Mouse (Mus musculus) neural tube, embryonic 14.5 days (tissue): ENCODE results near the gene Lasp1. TPM values are rescaled to one million over a fixed set of nuclear protein-coding genes. Genes with fewer than 3 reads are reported as not detected.
"Not testable (repeated sequence)": the region's sequence is repeated elsewhere in the genome, so short reads cannot be mapped to it uniquely, and the experiment has no call there.

Source experiments
- ATAC-seq: fragments of 200-750 bp; cut with Nextera tagmentation; 2 replicates; pipeline ENCODE4 v1.8.0; 2017; ENCODE audit warnings: low read depth, mild to moderate bottlenecking, moderate TSS enrichment, moderate library complexity
- H3K27ac ChIP-seq: fragments of 300-500 bp; sonication (generic); 2 replicates; pipeline ENCODE4 v1.5.1; 2014; ENCODE audit warnings: low read depth, mild to moderate bottlenecking, control low read depth, low read length, moderate library complexity, mixed read lengths
- H3K27me3 ChIP-seq: fragments of 300-500 bp; sonication (generic); 2 replicates; pipeline ENCODE4 v1.6.1; 2014; ENCODE audit warnings: low read length; ENCODE audit not compliant: control insufficient read depth, insufficient read depth
- H3K36me3 ChIP-seq: fragments of 300-500 bp; sonication (generic); 2 replicates; pipeline ENCODE4 v1.6.1; 2014; ENCODE audit warnings: low read length, mixed read lengths; ENCODE audit not compliant: control insufficient read depth, insufficient read depth
- H3K4me1 ChIP-seq: fragments of 300-500 bp; sonication (generic); 2 replicates; pipeline ENCODE4 v1.6.1; 2014; ENCODE audit warnings: low read length; ENCODE audit not compliant: control insufficient read depth, insufficient read depth
- H3K4me2 ChIP-seq: fragments of 300-500 bp; sonication (generic); 2 replicates; pipeline ENCODE4 v1.6.1; 2014; ENCODE audit warnings: mild to moderate bottlenecking, low read depth, low read length, control low read depth
- H3K4me3 ChIP-seq: fragments of 300-500 bp; sonication (generic); 2 replicates; pipeline ENCODE4 v1.5.1; 2014; ENCODE audit warnings: low read depth, low read length, control low read depth, mixed read lengths
- H3K9ac ChIP-seq: fragments of 300-500 bp; sonication (generic); replicated peaks from 2 replicates; pipeline ENCODE4 v1.6.1; 2014; ENCODE audit warnings: low read depth, mild to moderate bottlenecking, control low read depth, low read length, mixed read lengths
- H3K9me3 ChIP-seq: fragments of 300-500 bp; sonication (generic); 2 replicates; pipeline ENCODE4 v1.6.1; 2016; ENCODE audit warnings: low read length; ENCODE audit not compliant: control insufficient read depth
- WGBS: fragments of 180-500 bp; shearing (Covaris S2); extraction: QIAGEN DNeasy Blood & Tissue Kit; methylation state at CpG from one replicate; pipeline ENCODE4 v1.1.7; 2014; 5-methylcytosine and 5-hydroxymethylcytosine counted together
- polyA plus RNA-seq: library from polyadenylated mRNA; unstranded; fragments of >200 nt; fragmentation: Nextera tagmentation; extraction: Ambion mirVana; gene quantifications from 2 replicates; pipeline ENCODE4 v1.2.1, GENCODE M21; 2014

The Lasp1 gene
- polyA plus RNA-seq, 1 experiment from 2014 or later: 82.9 TPM

GRCm38 (mm10) chr11:97850367-97850766, 51.6 kb downstream of the Lasp1 start:
- H3K27me3 ChIP-seq: no peaks in the 10 kb centered on the region
- H3K4me1 ChIP-seq: no peaks in the 10 kb centered on the region
- H3K4me3 ChIP-seq: no peak overlapping the region
- no peak for ATAC-seq
- H3K9me3 ChIP-seq: no peaks in the 10 kb centered on the region
- no peaks in the 10 kb centered on the region for H3K36me3 ChIP-seq
- no peak overlapping the region for H3K9ac ChIP-seq
- H3K27ac ChIP-seq: no peak overlapping the region
- 73% methylated on average over 6 of the region's 6 CpGs for WGBS
- no peak overlapping the region for H3K4me2 ChIP-seq

- no peaks in the 10 kb centered on the region for H3K27me3 ChIP-seq
- H3K27ac ChIP-seq: no peak overlapping the region
- H3K9me3 ChIP-seq: no peaks in the 10 kb centered on the region
- no peaks in the 10 kb centered on the region for H3K36me3 ChIP-seq
- H3K4me1 ChIP-seq: no peaks in the 10 kb centered on the region
- no peak overlapping the region for H3K4me2 ChIP-seq
- no peak for ATAC-seq
- no peak overlapping the region for H3K9ac ChIP-seq
- no peak overlapping the region for H3K4me3 ChIP-seq
- WGBS: 91% methylated on average over 2 of the region's 2 CpGs
Observed at GRCm38 (mm10) chr11:97851601-97852000, 52.8 kb downstream of the Lasp1 start.

GRCm38 (mm10) chr11:97855473-97855872, 56.7 kb downstream of the Lasp1 start:
- H3K4me2 ChIP-seq: no peak overlapping the region
- no peaks in the 10 kb centered on the region for H3K36me3 ChIP-seq
- no peak overlapping the region for H3K4me3 ChIP-seq
- WGBS: 97% methylated on average over 2 of the region's 2 CpGs
- H3K4me1 ChIP-seq: no peaks in the 10 kb centered on the region
- no peak for ATAC-seq
- H3K9ac ChIP-seq: no peak overlapping the region
- H3K27ac ChIP-seq: no peak overlapping the region
- H3K9me3 ChIP-seq: no peaks in the 10 kb centered on the region
- H3K27me3 ChIP-seq: no peaks in the 10 kb centered on the region

- Histone ChIP-seq H3K9ac (no peak overlapping the region), H3K36me3 (no peaks in the 10 kb centered on the region), H3K27ac (no peak overlapping the region), H3K27me3 (no peaks in the 10 kb centered on the region), H3K4me3 (no peak overlapping the region), H3K4me1 (no peaks in the 10 kb centered on the region), H3K4me2 (no peak overlapping the region), H3K9me3 (no peaks in the 10 kb centered on the region)
- WGBS: 78% methylated on average over 2 of the region's 2 CpGs
- ATAC-seq: no peak
Observed at GRCm38 (mm10) chr11:97862148-97862547, 63.3 kb downstream of the Lasp1 start.

- Histone ChIP-seq H3K27ac (no peak overlapping the region), H3K9ac (no peak overlapping the region), H3K9me3 (no peaks in the 10 kb centered on the region), H3K36me3 (no peaks in the 10 kb centered on the region), H3K4me2 (no peak overlapping the region), H3K27me3 (no peaks in the 10 kb centered on the region), H3K4me3 (no peak overlapping the region), H3K4me1 (no peaks in the 10 kb centered on the region)
- WGBS: 84% methylated on average over 5 of the region's 5 CpGs
- ATAC-seq: no peak
Observed at GRCm38 (mm10) chr11:97865421-97865820, 66.6 kb downstream of the Lasp1 start.

GRCm38 (mm10) chr11:97866091-97866888, 67.5 kb downstream of the Lasp1 start:
- Histone ChIP-seq H3K4me1 (no peaks in the 10 kb centered on the region), H3K4me3 (no peak overlapping the region), H3K9me3 (no peaks in the 10 kb centered on the region), H3K36me3 (no peaks in the 10 kb centered on the region), H3K27ac (no peak overlapping the region), H3K4me2 (no peak overlapping the region), H3K27me3 (no peaks in the 10 kb centered on the region), H3K9ac (no peak overlapping the region)
- no peak for ATAC-seq
- WGBS: 90% methylated on average over 3 of the region's 3 CpGs

GRCm38 (mm10) chr11:97867591-97867990, 68.8 kb downstream of the Lasp1 start:
- 93% methylated on average over 3 of the region's 3 CpGs for WGBS

GRCm38 (mm10) chr11:97872378-97872777, 73.6 kb downstream of the Lasp1 start:
- H3K9me3 ChIP-seq, H3K9ac ChIP-seq, H3K27me3 ChIP-seq, H3K4me3 ChIP-seq, ATAC-seq, H3K27ac ChIP-seq, H3K4me2 ChIP-seq, H3K4me1 ChIP-seq, H3K36me3 ChIP-seq: not testable (repeated sequence)
- 98% methylated on average over 5 of the region's 5 CpGs for WGBS

More at GRCm38 (mm10) chr11:97867591-97867990, 68.8 kb downstream of the Lasp1 start:
- no peaks in the 10 kb centered on the region for H3K27me3 ChIP-seq
- H3K4me1 ChIP-seq: no peaks in the 10 kb centered on the region
- H3K4me3 ChIP-seq: no peak overlapping the region
- H3K27ac ChIP-seq: no peak overlapping the region
- H3K4me2 ChIP-seq: no peak overlapping the region
- no peak for ATAC-seq
- H3K9me3 ChIP-seq: no peaks in the 10 kb centered on the region
- no peaks in the 10 kb centered on the region for H3K36me3 ChIP-seq
- no peak overlapping the region for H3K9ac ChIP-seq

- no peaks in the 10 kb centered on the region for H3K27me3 ChIP-seq
- no peak overlapping the region for H3K4me3 ChIP-seq
- WGBS: 93% methylated on average over 1 of the region's 1 CpGs
- no peaks in the 10 kb centered on the region for H3K4me1 ChIP-seq
- no peak overlapping the region for H3K9ac ChIP-seq
- H3K36me3 ChIP-seq: no peaks in the 10 kb centered on the region
- H3K9me3 ChIP-seq: no peaks in the 10 kb centered on the region
- no peak overlapping the region for H3K4me2 ChIP-seq
- H3K27ac ChIP-seq: no peak overlapping the region
- no peak for ATAC-seq
Observed at GRCm38 (mm10) chr11:97874396-97874795, 75.6 kb downstream of the Lasp1 start.
